Mouse (Mus musculus): Measurements from ENCODE around the gene Ikzf1. TPM values are rescaled to one million over a fixed set of nuclear protein-coding genes. Genes with fewer than 3 reads are reported as not detected.

The Ikzf1 gene
- total RNA-seq, 2 experiments from 2014 or later, result 1.7 to 1.8 TPM

DNA sequence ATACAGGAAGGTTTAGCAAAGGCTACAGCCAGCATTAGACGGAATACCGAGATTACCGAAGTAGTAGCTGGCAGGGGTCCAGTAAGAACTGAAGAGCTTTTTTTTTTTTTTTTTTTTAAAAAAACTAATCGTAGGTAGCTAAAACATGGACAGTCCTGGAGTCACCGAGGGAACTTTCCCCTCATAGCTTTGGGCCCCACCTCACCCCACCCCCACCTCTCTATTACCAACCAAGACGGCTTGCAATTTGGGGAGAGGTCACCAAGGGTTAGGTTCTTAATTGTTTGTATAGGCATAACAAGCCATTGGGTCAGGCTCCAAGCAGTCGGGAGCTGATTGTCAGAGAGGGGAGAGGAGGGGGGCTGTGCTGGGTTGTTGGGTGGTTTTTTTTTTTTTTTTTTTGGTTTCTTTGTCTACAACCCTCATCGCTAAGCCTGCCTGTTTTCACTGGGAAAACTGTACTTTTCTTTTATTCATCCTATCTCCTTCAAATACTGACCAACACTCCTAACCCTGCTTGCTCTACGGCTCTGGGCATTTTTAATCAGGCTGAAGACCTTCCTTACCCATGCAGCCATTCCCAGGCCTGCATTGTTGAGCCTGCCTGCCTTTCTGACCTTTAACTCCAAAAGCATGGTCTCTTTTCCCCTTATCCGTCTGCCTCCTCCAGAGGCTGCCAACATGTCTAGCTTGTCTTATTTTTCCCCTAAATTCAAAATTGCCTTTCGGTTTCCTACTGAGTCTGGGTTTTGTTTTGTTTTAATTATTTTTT, 124.8 kb downstream of the Ikzf1 start:
- DNase-seq, result no peak

DNA sequence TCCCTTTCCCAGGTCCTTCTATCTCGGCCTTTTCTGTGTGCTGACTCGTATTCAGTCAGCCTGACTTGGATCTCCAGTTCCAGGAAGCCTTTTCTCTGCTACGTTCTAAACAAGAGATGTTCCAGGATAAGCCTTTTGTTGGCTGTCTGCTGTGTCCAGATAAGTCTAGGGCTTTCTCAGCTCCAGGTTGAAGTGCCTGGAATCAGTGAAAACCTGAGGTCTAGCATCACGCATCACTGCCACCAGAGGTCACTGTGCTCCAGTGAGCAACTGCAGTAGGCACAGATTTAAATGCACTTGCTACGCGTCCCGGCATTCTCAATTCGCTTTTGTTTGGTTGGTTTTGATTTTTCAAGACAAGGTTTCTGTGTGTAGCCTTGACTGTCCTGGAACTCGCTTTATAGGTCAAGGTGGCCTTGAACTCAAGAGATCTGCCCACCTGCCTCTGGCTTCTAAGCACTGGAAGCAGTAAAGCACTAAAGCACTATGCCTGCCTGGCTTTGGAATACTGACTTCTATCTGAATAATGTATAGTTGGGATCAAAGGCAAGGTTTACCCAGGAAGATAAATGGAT, 127.2 kb downstream of the Ikzf1 start:
- DNase-seq, result peak; percentile 86

DNA sequence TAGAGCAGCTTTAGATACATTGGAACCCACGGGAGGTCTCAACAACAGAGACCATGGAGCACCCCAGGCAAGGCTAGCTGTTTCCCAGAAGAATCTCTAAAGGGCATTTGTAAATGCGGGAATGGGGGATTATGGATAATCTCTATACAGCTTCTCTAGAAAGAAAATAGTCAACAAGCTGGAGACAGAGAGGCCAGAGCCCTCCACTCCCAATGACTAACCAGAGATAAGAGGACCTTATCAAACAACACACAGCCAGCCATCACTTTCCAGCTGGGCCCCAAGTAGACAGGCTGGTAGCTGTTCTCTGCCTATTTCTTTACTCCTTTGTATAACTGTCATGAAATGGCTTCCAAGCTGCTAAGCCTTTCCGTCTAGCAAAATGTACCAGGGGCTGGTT, 130.9 kb downstream of the Ikzf1 start:
- DNase-seq, result no peak

DNA sequence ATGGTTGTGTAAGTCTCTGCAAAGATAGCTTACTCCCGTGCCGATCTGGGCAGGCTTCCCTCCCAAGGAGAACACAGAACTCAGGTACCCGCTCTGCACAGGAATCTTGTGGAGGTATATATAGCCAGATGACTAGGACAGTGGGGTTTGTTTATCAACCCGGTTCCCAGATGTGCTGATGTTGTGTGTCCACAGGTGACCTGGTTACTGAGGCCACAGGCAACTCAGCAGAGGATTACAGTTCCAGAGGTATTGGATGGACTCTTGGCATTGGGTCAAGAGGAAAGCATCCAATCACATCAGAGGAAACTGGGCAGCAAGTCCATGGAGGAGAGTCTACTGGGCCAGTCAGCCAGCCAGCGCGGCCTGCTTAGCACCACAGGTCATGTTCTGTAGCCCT, 134.0 kb downstream of the Ikzf1 start:
- no peak for DNase-seq

DNA sequence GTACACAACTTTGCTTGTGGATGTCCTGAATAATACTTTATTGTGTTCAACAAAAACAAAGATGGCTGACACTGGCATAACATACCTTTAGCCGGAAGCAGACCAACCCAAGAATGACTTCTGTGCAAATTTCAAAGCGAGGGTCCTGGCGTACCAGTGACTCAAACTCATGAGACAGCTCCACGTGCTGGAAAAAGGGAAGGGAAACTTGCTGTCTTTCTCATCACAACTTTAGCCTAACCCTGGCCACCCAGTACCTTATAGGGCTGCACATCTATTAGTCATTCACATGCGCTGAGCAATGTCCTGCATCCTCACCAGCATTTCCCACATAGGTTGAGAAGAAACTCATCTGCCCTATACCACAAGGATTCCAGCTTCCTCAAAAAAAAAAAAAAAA, 134.4 kb downstream of the Ikzf1 start:
- DNase-seq, result no peak

DNA sequence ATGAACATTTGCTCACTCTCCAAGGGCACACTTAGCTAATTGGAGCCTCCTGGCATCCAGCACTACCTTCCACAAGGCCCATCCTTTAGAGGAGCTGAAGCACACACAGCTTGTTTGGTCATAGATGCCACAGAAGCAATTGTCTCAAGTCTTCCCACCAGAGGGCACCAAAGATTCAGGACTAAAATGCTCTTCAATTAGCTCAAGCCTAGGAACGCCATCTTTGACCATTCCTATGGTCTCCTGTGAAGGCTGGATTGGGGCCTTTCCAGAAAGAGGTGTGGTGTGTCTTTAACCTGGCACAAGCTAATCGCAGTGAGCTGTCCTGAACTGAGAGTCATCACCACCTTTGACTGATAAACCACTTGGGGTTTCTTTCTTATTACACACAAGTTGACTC, 135.4 kb downstream of the Ikzf1 start:
- peak; percentile 88 for DNase-seq

DNA sequence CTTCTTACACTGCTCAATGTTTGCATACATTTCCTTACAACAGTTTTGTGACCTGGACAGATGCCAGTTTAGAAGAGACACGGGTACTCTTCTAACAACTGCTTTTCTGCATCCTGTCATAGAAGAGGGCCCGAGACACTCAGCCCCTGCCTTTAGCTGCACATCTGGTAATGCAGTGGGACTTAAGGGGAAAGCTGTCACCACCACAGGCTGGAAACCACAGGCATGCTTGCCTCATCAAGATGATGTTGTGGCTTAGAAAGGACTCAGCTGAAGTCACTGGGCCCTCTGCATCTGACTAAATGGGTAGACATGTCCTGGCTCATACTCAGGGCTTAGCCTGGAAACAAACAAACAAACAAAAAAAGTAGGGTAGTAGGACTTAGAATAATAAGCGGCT, 135.9 kb downstream of the Ikzf1 start:
- DNase-seq, result no peak

DNA sequence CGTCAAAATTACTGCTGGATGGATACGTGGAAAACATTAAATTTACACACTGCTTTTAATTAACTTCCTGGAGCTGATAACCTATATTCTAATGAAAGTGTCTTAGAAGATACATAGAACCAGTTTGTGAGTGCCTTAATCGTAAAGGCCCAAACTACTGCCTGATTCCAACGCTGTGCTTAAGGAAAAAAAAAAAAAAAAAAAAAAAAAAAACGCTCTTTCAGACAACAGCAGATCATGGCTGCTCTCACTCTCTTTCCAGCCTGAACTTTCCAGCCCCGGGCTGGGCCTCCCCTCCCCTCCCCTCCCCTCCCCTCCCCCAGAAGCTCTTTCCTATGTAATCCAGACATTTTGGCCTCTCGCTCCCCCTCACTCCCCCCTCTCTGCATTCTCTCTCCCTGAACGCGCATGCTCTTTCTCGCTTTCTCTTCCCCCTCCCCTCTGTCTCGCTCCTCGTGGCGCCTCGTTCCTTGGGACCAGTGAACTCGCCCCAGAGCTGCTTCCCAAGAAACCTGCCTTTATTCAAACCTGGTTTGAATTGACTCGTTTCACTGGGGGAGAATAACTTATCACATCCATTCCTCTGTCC, 136.7 kb downstream of the Ikzf1 start:
- DNase-seq, result peak; percentile 70

Other genes starting within 250 kb of the Ikzf1 start
- 1 to 10 TPM; 2.1 TPM for gene Spata48, start 222.9 kb upstream of the Ikzf1 start, total RNA-seq (2021)
- under 1 TPM; 0.52 to 0.60 TPM for gene Zpbp, start 222.6 kb upstream of the Ikzf1 start, total RNA-seq (2021)
- not detected for gene 4930512M02Rik, start 57.2 kb upstream of the Ikzf1 start, total RNA-seq (2021)
- 10 to 100 TPM; 18.7 to 19.9 TPM for gene Fignl1, start 124.0 kb downstream of the Ikzf1 start, total RNA-seq (2021)
- gene Ddc, start 213.1 kb downstream of the Ikzf1 start, total RNA-seq (2021), result 10 to 100 TPM; 44.6 to 51.4 TPM